Mouse (Mus musculus) adipose tissue, adult 10 weeks (tissue): ENCODE measurements around the gene Prune2. TPM values are rescaled to one million over a fixed set of nuclear protein-coding genes. Genes with fewer than 3 reads are reported as not detected.

Source experiments
- polyA plus RNA-seq: library from polyadenylated mRNA; stranded (reverse); fragments of 350-450 nt; fragmentation: Illumina TruSeq; extraction: RNeasy Lipid Tissue Mini Kit (QIAGEN cat#74804); gene quantifications from one replicate; pipeline ENCODE4 v1.2.3, GENCODE M21; 2014; ENCODE audit warnings: low read depth, low replicate concordance

Gene Prune2
- polyA plus RNA-seq: 5.2 TPM

GRCm38 (mm10) chr19:16955613-16956271, at the start of gene Prune2:
TSS of gene Prune2 (plus strand) at chr19:16956118.

Other genes with a start within 250 kb of the Prune2 start
- 19.3 TPM for gene Vps13a, start 175.2 kb upstream of the Prune2 start, polyA plus RNA-seq
- not detected for gene Foxb2, start 82.3 kb upstream of the Prune2 start, polyA plus RNA-seq